Mouse (Mus musculus): Measurements from ENCODE around the gene 2310033P09Rik.
A peak's percentile ranks its signal among the peaks of the same experiment; 100 is the strongest.

Gene 2310033P09Rik

DNA sequence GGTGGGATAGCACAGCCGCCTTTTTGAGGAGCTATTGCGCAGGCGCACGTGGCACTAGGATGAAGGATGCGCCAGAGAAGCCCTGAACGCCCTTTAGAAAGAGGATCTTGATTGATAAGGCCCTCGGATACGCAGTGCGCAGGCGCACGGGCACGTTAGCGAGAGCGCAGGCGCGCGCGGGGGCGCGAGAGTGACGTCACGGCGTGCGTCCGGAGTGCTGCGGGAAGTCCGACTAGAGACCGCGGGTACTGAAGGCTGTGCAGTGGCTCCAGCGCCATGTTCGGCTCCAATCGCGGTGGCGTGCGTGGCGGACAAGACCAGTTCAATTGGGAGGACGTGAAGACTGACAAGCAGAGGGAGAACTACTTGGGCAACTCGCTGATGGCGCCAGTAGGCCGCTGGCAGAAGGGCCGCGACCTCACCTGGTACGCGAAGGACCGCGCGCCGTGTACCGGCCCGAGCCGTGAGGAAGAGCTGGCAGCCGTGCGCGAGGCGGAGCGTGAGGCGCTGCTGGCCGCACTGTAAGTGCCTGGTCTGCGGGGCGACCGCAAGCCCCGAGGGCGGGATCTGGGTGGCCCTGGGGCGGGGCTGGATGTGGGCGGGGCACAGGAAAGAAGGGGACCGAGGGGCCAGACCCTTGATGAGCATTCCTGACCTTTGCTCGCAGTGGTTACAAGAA is at the start of gene 2310033P09Rik:
TSS of gene 2310033P09Rik (plus strand) at position 169 of the 679 bp plus-strand sequence.
- DNase-seq (ENCODE audit: low read depth, low spot score), result peak; percentile 97

DNA sequence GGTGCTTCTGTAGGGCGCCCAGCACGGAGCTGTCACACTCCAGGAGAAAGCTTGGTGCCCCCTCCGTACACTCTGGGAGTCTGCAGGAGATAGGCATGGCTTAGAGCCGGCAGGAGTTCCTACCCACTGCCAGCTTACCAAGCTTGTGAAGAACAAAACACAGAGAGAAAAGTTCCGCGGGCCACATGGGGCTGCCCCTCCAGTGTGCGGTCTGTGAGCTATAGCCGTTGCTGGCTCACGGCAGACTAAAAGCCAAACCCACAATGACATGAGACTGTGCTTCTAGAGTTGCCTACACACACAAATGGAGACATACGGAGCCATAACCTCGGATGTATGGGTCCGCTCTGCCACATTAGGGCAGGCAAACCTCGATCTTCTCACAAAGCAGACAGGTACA is 49.0 kb upstream of the 2310033P09Rik start:
- DNase-seq (ENCODE audit: low read depth, low spot score), result no peak

DNA sequence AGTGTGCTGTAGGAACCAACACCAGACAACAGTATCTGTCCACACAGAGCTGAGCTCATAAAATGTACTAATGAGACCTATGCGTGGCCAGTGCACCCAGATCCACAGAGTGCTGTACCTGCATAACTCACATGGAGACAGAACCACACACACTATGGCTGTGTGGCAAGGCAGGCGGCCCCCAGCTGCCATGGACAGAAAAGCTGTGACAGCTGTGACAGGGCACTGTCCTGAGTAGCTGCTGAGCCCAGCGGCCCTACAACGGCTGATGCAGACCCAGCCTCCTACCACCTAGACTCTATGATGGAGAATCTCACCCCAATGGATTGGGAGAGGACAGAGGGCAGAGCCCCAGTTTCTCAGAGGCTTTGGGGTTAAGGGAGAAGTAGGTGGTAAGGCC is 48.6 kb upstream of the 2310033P09Rik start:
- no peak for DNase-seq (ENCODE audit: low read depth, low spot score)

DNA sequence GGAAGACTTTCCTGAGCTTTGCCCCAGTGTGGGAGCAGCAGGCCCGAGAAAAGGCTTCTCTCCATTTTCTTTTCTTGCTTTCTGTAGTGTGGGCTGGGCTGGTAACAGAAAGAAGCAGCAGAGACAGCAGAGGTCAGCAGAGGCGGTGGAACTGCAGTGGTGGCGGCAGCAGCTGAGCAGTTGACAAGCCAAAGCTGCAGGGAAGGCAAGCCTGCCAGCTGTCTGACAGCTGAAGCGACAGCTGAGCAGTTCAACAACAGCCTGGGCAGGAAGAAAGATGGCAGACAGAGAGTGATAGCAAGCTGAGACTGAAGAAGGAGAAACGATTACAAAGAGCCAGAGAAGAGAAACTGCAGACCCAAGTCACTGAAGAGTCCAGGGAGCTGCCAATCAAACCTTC is 46.7 kb upstream of the 2310033P09Rik start:
- DNase-seq (ENCODE audit: low read depth, low spot score), result no peak

DNA sequence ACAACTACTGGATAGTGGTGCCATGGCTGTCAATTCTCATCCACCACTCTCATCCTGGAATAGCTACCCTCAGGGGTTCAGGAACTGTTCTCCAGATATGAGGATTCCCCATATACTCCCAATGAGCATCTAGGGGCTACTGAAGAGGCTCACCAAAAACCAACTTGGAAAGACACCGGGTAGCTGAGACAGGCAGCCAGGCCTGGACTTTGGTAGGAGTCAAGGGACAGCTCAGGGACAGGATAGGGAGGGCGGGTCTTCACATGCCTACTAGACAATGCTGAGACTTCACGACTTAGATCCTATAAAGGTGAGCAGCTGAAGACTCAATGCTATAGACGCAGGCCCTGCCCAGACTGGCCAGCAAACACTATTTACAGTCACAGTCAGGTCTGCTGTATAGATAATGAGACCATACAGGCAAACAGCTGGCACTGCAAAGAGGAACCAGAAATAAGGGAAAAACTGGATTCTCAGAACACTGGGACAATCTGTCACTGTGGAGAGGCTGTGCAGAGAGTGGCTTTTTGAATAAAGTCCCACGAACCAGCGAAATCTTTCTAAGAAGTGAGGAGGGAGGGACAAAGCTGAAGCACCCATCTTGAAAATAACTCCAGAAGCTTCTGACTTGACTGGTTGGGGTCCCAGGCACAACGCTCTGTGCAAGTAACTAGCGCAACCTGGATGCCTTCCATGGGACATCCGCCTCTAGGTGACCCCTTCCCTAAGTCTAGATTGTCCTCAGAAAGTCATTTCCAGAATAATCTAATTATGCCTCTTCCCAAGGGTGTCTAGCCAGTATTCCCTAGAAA is 45.5 kb upstream of the 2310033P09Rik start:
- no peak for DNase-seq (ENCODE audit: low read depth, low spot score)

DNA sequence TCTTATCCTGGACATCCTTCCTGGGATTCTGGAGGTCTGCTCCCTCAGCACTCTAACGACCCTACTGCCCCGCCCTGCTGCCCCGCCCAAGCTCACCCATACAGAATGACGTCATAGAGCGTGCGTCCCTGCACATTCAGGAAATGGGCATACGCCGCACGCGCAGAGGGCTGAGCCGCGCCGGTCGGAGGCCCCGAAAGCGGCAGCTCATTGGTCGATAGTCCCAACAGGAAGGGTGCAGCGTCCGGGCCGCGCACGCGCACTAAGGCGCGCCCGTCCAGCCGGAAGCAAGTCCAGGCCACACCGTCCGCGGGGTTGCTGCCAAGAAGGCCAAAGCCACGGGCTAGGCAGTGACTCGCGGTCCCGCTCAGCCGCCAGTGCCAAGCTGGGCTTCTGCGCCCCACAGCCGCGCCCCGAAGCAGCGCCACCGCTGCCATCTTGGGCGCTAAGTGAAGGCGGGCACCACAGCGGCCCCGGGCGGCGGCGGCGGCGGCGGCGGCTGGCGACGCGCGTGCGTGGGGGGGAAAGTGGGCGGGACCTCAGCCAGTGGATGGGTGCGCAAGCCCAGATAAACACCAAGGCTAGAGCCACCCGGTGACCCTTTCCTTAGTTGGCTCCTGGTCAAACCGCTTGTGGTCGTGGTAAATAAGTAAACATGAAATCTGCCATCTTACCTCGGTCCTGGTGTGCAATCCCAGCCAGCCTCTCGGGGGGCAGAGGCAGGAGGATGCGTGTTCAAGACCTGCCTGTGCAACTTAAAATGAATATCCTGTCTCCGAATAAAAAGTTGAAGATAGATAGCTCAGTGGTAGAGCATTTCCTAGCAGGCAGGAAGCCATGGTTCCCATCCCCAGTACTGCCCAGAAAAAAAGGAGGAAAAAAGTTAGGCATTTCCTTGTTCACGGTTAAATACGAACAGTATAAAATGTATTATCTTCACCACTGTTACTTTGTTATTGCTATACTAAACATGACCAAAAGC is 44.6 kb upstream of the 2310033P09Rik start, which contains the start of gene Iba57:
TSS of gene Iba57 (minus strand) at position 485 of the 982 bp plus-strand sequence.
- peak; percentile 98 for DNase-seq (ENCODE audit: low read depth, low spot score)

DNA sequence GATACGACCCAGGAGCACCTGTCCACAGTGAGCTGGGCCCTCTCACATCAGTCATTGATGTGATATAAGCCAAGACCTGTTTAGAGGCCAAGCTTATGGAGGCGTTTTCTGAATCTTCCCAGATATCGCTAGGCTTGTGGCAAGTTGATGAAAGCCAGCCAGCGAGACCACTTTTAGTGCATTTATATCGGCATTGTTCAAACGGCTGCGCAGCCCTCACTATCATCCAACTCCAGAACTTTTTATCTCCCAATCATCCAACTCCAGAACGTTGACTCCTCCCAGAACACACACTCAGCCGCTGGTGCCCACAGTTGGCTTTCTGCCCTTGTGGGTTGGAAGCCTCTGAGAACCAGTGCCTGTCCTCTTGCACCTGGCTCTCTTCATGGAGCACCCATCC is 43.7 kb upstream of the 2310033P09Rik start:
- no peak for DNase-seq (ENCODE audit: low read depth, low spot score)

DNA sequence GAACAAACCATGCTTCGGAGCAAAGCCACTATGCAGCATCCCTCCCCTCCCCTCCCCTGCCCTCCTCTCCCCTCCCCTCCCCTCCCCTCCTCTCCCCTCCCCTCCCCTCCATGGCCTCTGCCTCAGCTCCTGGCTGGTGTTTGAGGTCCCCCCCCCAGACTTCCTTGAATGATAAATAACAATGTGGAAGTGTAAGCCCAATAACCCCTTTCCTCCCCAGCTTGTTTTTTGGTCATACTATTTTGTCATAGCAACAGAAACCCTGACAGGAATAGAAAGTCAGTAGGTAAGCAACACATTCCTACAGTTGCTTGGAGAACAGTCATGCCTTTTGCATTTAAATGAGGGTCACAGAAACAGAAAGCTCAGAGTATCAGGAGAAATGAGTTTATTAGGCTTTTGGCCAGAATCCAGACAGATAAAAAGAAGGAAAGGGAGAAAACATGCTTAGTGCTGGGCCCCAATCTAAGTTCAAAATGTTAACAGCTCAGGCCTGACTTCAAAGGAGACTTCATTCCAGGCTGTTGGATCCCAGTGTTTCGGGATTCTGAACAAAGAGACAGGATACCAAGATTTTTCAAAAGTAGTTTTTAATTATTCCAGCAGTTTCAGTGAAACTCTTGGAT is 42.4 kb upstream of the 2310033P09Rik start:
- no peak for DNase-seq (ENCODE audit: low read depth, low spot score)

DNA sequence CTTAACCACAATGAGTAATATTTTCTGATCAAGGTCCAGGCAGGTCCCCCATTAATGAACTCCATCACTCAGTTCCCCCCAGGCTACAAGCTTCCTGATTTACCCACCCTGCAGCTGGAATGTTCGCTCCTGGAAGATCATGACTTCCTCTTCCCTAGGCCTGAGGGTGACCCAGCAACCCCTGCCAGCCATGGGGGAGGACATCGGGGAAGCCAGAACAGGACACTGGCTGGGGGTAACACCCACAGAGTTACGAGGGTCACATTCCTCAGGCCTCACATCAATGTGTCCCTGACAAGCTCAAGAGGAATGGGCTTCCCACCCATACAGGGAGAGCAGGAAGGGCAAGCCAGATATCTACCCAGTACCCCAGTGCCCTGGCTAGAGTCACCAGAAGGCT is 38.3 kb upstream of the 2310033P09Rik start:
- DNase-seq (ENCODE audit: low read depth, low spot score), result no peak

DNA sequence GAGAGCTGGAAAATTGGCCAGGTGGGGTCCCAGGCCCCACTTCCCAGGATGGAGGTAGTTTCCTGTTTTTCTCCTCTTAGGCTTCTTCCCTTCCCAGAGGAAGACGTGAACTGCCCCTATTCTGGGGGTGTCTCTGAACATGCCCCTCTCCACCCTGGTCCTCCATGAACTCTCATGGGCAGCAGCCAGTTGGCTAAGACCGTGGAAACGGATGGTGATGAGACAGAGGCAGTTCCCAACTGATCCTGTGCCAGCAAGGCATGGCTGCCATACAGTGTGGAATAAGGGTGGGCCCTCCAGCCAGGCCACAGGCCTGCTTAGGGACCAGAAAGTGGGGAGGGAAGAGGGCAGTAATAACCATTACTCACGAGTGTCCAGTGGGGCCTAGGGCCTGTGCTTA is 37.6 kb upstream of the 2310033P09Rik start:
- DNase-seq (ENCODE audit: low read depth, low spot score), result no peak

DNA sequence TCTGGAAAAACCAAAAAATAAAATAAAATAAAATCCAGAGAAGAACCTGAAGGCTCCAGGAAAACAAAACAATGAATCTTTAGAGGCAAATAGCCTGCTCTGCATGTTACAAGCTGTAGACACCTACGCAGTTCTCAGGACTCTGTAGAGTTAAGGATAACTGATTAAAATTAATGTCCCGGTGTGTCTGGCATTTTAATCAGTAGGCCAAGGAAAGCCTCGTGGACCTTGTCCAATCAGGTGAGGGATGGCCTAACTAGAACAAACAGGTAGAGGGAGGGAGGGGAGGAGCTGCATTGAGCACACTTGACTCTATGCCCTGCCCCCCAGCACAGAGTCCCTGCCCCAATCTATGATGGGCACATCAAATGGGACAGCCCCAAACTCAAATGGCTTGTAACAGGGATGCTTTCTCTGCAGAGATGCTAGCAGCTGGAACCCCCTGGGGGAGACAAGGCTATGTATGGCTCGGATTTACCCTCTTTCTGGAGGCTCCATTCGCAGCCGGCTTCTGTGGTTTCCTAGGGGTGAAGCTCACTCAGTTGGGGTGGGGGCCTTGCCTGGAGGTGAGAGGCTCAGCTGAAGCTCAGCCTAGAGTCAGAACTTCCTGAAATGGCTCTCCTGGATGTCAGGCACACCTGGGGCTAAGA is 33.8 kb upstream of the 2310033P09Rik start:
- DNase-seq (ENCODE audit: low read depth, low spot score), result no peak

DNA sequence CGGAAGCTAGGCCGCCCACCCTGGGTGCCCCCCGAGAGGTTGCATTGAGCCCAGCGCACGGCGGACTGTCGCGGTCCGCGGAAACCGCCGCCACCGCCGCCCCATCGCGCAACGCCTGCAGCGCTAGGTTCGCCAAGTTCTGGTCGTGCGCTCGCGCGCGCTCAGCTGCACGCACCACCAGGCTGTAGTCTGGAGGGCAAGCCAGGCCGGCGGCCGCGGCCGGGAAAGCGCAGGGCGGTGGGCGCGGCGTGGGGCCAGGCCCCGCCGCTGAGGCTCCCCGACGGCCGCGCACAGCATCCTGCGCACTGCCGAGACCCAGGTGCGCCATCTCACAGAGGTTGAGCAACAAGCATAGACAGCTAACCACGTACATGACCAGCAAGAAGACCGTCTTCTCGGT is 31.6 kb upstream of the 2310033P09Rik start:
- DNase-seq (ENCODE audit: low read depth, low spot score), result no peak

DNA sequence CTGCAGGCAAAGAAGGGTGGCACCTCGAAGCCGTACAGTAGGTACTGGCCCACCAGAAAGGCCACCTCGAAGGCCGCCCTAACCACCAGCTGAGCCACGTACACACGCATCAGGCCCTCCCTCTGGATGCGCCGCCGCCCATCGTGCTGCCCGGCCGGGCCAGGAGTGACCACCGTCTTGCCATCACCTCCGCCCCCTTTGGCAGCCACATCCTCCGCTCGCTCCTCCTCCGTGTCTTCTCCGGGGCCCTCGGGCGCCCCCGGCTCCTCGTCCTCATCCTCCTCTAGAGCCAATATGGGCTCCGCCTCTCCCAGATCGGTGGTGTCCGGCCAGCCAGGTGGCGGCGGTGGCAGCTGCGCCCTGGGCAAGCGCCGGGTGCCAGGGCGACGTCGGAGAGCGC is 31.2 kb upstream of the 2310033P09Rik start:
- no peak for DNase-seq (ENCODE audit: low read depth, low spot score)

DNA sequence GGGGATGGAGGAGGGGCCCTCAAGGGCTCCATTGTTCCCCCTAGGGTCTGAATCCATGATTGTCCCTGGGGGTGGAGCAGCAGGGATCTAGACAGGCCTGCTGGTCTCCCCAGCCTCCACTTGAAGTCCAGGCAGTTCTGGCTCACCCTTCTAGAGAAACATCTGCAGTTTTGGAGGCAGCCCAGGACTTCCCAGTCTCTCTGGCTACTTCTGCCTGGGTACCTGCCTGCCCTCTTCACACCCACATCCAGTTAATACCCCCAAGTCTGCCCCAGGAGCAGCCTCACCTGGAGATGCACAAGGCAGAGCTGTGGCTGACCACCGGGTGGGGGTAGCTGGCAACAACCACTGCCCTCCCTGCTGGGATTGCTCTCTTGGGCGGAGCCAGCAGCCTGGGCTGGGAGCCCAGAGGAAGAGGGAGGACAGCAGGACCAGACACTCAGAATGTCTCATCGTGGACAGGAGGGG is 25.2 kb upstream of the 2310033P09Rik start, which contains the start of gene Gjc2:
TSS of gene Gjc2 (minus strand) at position 350 of the 468 bp plus-strand sequence.
- no peak for DNase-seq (ENCODE audit: low read depth, low spot score)

DNA sequence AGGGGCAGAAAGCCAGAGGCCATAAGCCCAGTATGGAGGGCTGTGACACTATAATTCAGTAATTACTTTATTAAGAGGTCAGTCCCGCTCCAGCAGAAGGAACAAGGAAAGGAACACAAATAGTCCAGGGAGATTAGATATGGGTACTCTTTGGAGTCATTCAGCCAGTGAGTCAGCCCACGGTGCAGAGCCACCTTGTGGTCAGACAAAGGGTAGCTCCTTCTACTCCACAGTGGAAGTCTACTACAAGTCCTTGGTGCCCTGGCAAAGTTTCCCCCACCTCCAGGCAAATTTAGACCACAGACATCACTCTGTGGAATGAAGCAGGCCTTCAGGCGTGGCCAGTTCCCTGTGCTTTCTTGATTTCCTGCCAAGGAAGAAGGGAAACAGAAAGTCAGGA is 24.3 kb upstream of the 2310033P09Rik start:
- no peak for DNase-seq (ENCODE audit: low read depth, low spot score)

DNA sequence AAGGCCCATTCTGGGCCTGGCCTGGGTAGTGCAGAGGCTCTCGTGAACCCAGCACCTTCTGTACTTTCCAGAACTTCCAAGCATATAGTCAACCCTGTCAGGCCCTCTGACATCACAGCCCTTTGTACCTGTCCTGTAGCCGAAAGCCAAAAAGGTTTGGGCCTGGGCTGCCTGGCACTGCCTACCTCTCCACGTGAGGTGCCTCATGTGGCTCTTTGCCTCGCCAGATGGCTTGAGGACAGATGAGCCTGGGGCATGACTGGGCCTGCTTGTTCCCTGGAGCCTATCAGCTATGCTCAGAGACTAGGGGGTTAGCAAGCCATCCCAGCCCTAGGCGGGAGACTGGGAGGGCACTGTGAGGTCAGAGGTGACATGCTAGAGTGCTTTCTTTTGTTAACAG is 22.6 kb upstream of the 2310033P09Rik start:
- DNase-seq (ENCODE audit: low read depth, low spot score), result no peak

DNA sequence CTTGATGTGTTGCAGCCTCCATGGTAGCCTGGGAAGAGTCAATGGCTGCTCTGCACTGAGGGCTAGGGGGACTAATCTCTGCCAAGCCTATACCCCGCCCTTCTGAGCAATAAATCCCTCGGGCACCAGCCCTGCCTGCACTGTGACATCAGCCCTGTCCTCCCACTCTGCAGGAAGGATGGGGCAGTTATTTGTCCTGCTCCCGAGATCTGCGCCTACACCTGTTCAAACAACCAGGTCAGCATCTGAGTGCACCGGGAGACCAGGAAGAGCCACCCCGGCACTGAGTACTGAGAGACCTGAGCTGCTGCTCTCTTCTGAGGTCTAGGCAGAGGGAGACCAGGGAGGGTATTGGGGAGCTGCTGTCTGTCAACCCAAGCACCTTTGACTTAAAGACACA is 20.4 kb upstream of the 2310033P09Rik start:
- no peak for DNase-seq (ENCODE audit: low read depth, low spot score)

DNA sequence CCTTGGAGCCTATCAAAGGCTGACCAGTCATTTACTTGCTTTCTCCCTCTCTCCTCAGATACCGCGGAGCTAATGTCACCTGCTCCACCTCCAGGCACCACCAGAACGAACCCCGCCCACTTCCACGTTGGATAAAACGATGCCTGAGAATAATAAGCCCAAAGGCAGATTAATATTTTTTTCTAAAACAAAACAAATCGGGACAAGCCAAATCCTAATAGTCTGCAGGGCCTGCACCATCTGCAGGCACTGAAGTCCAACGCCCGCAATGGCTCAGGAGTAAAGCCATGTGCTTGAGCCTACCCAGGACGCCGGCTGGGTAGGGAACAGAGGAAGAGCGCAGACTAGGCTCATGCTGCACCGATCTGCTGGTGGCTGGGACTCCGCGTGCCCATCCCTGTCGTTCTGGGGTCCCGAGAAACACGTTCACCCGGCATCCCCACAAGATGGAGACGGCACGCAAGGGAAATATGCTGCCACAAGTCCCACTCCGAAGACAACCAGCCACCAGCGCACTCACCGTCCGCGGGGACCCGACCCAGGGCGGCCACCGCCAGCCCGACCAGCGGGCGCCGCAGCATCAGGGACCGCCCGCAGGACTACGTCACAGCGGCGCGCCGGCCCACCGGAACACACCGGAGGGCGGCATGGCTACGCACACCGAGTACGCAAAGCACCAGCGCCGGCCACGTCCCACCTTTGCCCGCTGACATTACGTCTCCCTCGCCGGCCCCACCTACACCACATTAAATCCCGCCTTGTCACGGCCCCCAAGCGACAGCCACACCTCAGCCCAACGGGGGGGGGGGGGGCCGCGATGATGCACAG is 16.7 kb upstream of the 2310033P09Rik start:
- DNase-seq (ENCODE audit: low read depth, low spot score), result peak; percentile 91

DNA sequence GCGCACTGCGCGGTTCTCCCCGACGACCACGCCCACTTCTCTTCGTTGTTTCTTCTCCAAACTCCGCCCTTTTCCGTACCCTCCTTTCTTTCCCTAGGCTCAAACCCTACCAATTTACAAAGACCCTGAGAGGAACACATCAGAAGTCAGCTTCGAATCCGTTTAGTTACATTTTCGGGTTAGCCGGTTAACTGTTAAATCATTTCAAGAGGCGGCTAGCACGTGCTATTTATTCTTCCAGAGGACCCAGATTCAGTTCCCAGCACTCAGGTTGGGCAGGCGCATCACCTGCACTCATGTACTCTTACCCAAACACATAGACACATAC is 16.1 kb upstream of the 2310033P09Rik start, which contains the start of gene Guk1:
TSS of gene Guk1 (minus strand) at position 154 of the 328 bp plus-strand sequence.
- DNase-seq (ENCODE audit: low read depth, low spot score), result no peak

DNA sequence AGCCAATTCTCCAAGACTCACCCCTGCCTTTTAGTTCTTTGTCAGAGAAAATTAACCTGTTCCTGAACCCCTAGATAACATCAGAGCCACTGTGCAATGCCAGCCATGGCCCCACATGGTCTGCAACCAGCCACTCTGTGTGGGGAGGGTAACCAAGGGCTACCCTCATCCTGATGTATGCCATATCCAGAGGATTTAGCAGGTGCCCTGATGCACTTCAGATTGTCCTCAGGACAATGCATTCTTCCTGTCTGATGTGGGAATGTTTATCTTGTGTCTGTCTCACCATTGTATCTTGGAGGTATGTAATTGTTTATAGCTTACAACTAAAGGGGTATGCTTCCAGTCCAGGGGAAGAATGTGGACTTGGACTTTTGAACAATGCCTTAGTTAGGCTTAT is 11.9 kb upstream of the 2310033P09Rik start:
- DNase-seq (ENCODE audit: low read depth, low spot score), result no peak

Measured in WW6 (cell line).